25 mouse cellular contexts compared by ENCODE assay signal in the genomic region with DNA sequence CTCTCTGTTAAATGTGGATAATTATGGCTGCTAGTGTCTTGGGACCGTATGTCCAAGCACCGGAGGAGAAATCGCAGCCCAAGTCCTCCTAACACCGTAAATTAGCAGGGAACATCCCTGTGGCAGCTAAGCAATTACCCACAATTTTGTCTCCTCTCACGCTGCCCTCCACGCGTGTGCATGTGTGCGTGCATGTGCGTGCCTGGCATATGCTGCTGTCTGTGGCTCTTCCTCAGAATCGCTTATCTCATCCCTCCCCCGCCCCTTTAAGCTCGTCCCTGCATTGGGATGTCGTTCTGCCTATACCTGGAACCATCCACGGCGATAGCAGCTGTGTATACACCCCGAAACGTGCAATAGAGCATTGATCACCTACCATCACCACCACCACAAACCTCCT.
DNase-seq lines count a peak whose midpoint lies in the region; ATAC-seq and TF ChIP-seq lines count a peak whose summit lies in the region.
"Had no signal": no experiment of that assay in that cellular context is flagged by ENCODE, and none has a peak within 500 bp of the region (broad histone marks: within the 10 kb centered on the region; RNA-seq: fewer than 3 reads in every experiment).

No protein-coding gene starts in this region.

- TF ChIP-seq CTCF in olfactory bulb, adult 2 months (IDR thresholded peaks at IDR 0.05; ENCODE audit: insufficient read depth, low read depth, low read length): no peak

- H3K4me1 ChIP-seq in forebrain, embryonic 13.5 days: peaks cover 81% of the 10 kb centered on the region
- peaks cover 15% of the 10 kb centered on the region for H3K4me1 ChIP-seq in forebrain, embryonic 10.5 days
- H3K4me1 ChIP-seq in midbrain, embryonic 15.5 days: peaks cover 33% of the 10 kb centered on the region
- peaks cover 27% of the 10 kb centered on the region for H3K4me1 ChIP-seq in midbrain, embryonic 10.5 days
- peaks cover 76% of the 10 kb centered on the region for H3K4me1 ChIP-seq in hindbrain, embryonic 13.5 days (replicated peaks)
- H3K4me1 ChIP-seq in olfactory bulb, adult 2 months (ENCODE audit: control insufficient read depth, insufficient read depth, low read length): peaks cover 73% of the 10 kb centered on the region
- H3K4me1 ChIP-seq: intestine, embryonic 15.5 days; liver, embryonic 13.5 days had no signal

- WGBS in forebrain, embryonic 13.5 days: 78% methylated on average over 17 of the region's 17 CpGs
- 90% methylated on average over 17 of the region's 17 CpGs for WGBS in forebrain, embryonic 10.5 days
- WGBS in midbrain, embryonic 15.5 days: 64% methylated on average over 17 of the region's 17 CpGs
- 90% methylated on average over 17 of the region's 17 CpGs for WGBS in midbrain, embryonic 10.5 days
- WGBS in hindbrain, embryonic 13.5 days: 63% methylated on average over 17 of the region's 17 CpGs
- 36% methylated on average over 17 of the region's 17 CpGs for WGBS in olfactory bulb, adult 2 months

- H3K9me3 ChIP-seq in forebrain, embryonic 13.5 days (replicated peaks): no peaks in the 10 kb centered on the region
- H3K9me3 ChIP-seq in forebrain, embryonic 10.5 days: no peaks in the 10 kb centered on the region
- no peaks in the 10 kb centered on the region for H3K9me3 ChIP-seq in midbrain, embryonic 15.5 days
- no peaks in the 10 kb centered on the region for H3K9me3 ChIP-seq in midbrain, embryonic 10.5 days (replicated peaks)
- no peaks in the 10 kb centered on the region for H3K9me3 ChIP-seq in hindbrain, embryonic 13.5 days
- H3K9me3 ChIP-seq: intestine, embryonic 15.5 days; limb, embryonic 13.5 days; liver, embryonic 13.5 days; midbrain, embryonic 12.5 days had no signal

- H3K27me3 ChIP-seq in forebrain, embryonic 13.5 days: no peaks in the 10 kb centered on the region
- H3K27me3 ChIP-seq in forebrain, embryonic 10.5 days (ENCODE audit: poor library complexity, severe bottlenecking): no peaks in the 10 kb centered on the region
- H3K27me3 ChIP-seq in midbrain, embryonic 15.5 days (replicated peaks): no peaks in the 10 kb centered on the region
- H3K27me3 ChIP-seq in midbrain, embryonic 10.5 days (ENCODE audit: low read depth, poor library complexity, severe bottlenecking): no peaks in the 10 kb centered on the region
- no peaks in the 10 kb centered on the region for H3K27me3 ChIP-seq in hindbrain, embryonic 13.5 days
- H3K27me3 ChIP-seq: intestine, embryonic 15.5 days; limb, embryonic 13.5 days; liver, embryonic 13.5 days; midbrain, embryonic 12.5 days had no signal

- peak overlapping the region; percentile 35 for H3K9ac ChIP-seq in forebrain, embryonic 13.5 days
- no peak overlapping the region for H3K9ac ChIP-seq in midbrain, embryonic 15.5 days
- H3K9ac ChIP-seq in hindbrain, embryonic 13.5 days: peak overlapping the region; percentile 59; the same call in 1 of the 2 replicates
- H3K9ac ChIP-seq: intestine, embryonic 15.5 days; limb, embryonic 13.5 days; liver, embryonic 13.5 days; lung, embryonic 14.5 days; midbrain, embryonic 12.5 days had no signal

- ATAC-seq in forebrain, embryonic 13.5 days: no peak
- 0 out of 2 replicates have a peak, but pooled peaks have one; percentile 15 for ATAC-seq in midbrain, embryonic 15.5 days (replicated peaks)
- no peak for ATAC-seq in hindbrain, embryonic 13.5 days (ENCODE audit: low FRiP score)
- ATAC-seq: activated CD4-positive, CD25-positive, alpha-beta regulatory T cell, adult 4 months; intestine, embryonic 15.5 days had no signal

- no peaks in the 10 kb centered on the region for H3K36me3 ChIP-seq in forebrain, embryonic 13.5 days (ENCODE audit: poor library complexity, severe bottlenecking)
- H3K36me3 ChIP-seq in forebrain, embryonic 10.5 days (replicated peaks): no peaks in the 10 kb centered on the region
- H3K36me3 ChIP-seq in midbrain, embryonic 15.5 days (replicated peaks): no peaks in the 10 kb centered on the region
- no peaks in the 10 kb centered on the region for H3K36me3 ChIP-seq in midbrain, embryonic 10.5 days
- H3K36me3 ChIP-seq in hindbrain, embryonic 13.5 days: no peaks in the 10 kb centered on the region
- H3K36me3 ChIP-seq: G1E; intestine, embryonic 15.5 days; limb, embryonic 13.5 days; liver, embryonic 13.5 days; midbrain, embryonic 12.5 days had no signal

- no peak overlapping the region for H3K4me3 ChIP-seq in forebrain, embryonic 13.5 days
- no peak overlapping the region for H3K4me3 ChIP-seq in forebrain, embryonic 10.5 days
- H3K4me3 ChIP-seq in midbrain, embryonic 15.5 days: no peak overlapping the region
- no peak overlapping the region for H3K4me3 ChIP-seq in midbrain, embryonic 10.5 days
- H3K4me3 ChIP-seq in hindbrain, embryonic 13.5 days: no peak overlapping the region
- no peak overlapping the region for H3K4me3 ChIP-seq in olfactory bulb, adult 2 months (ENCODE audit: insufficient read depth, low read depth, low read length)
- H3K4me3 ChIP-seq: heart, adult 2 months; intestine, embryonic 15.5 days; limb, embryonic 13.5 days; liver, embryonic 13.5 days; midbrain, embryonic 12.5 days had no signal

- intact Hi-C loops in gastrocnemius, postnatal 36 days (cut with DNase I): no loop called here

- H3K4me2 ChIP-seq in forebrain, embryonic 13.5 days: no peak overlapping the region
- no peak overlapping the region for H3K4me2 ChIP-seq in midbrain, embryonic 15.5 days
- H3K4me2 ChIP-seq in hindbrain, embryonic 13.5 days: no peak overlapping the region
- H3K4me2 ChIP-seq: intestine, embryonic 15.5 days; limb, embryonic 13.5 days; liver, embryonic 13.5 days; lung, embryonic 14.5 days; midbrain, embryonic 12.5 days had no signal

- TF ChIP-seq POLR2A in olfactory bulb, adult 2 months (IDR thresholded peaks at IDR 0.05; ENCODE audit: insufficient read depth, low read depth, low read length): no peak

- H3K27ac ChIP-seq in forebrain, embryonic 13.5 days: peak overlapping the region; percentile 55
- no peak overlapping the region for H3K27ac ChIP-seq in forebrain, embryonic 10.5 days
- no peak overlapping the region for H3K27ac ChIP-seq in midbrain, embryonic 15.5 days
- H3K27ac ChIP-seq in midbrain, embryonic 10.5 days (replicated peaks): no peak overlapping the region
- peak overlapping the region; percentile 83 for H3K27ac ChIP-seq in hindbrain, embryonic 13.5 days
- H3K27ac ChIP-seq in olfactory bulb, adult 2 months (ENCODE audit: insufficient read depth, low read depth, low read length): peak overlapping the region; percentile 68
- H3K27ac ChIP-seq: heart, adult 2 months; intestine, embryonic 15.5 days; limb, embryonic 13.5 days; liver, embryonic 13.5 days; midbrain, embryonic 12.5 days had no signal

- no peak for DNase-seq in forebrain, embryonic 10.5 days (ENCODE audit: extremely low spot score, low spot score)
- no peak for DNase-seq in midbrain, embryonic 10.5 days (ENCODE audit: low spot score)
- no peak for DNase-seq in gastrocnemius, postnatal 36 days
- DNase-seq in urinary bladder, postnatal 10 days (ENCODE audit: low spot score): no peak
- DNase-seq: adrenal gland, postnatal 10 days; cerebellum, adult 11 months; cerebellum, postnatal 36 days; gastrocnemius, postnatal 14 days; heart, adult 2 months; heart, postnatal 36 days; kidney, postnatal 4 days; liver, embryonic 13.5 days; lung, embryonic 14.5 days; lung, postnatal 36 days; spleen, adult 18-20 months; thymus, postnatal 36 days had no signal

Comparison
In these comparisons a context has a peak if more than half of its experiments do, and no peak if none do; other contexts are left out.
1. H3K27ac ChIP-seq: peak in forebrain, embryonic 13.5 days (single experiment), hindbrain, embryonic 13.5 days (single experiment) and olfactory bulb, adult 2 months (single experiment); none in forebrain, embryonic 10.5 days (single experiment), midbrain, embryonic 15.5 days (single experiment) and midbrain, embryonic 10.5 days (single experiment).